Mouse (Mus musculus): ENCODE results near the gene Sec22a. TPM values are rescaled to one million over a fixed set of nuclear protein-coding genes. Genes with fewer than 3 reads are reported as not detected.

The Sec22a gene
- polyA plus RNA-seq, 1 experiment, result 8.2 TPM

DNA sequence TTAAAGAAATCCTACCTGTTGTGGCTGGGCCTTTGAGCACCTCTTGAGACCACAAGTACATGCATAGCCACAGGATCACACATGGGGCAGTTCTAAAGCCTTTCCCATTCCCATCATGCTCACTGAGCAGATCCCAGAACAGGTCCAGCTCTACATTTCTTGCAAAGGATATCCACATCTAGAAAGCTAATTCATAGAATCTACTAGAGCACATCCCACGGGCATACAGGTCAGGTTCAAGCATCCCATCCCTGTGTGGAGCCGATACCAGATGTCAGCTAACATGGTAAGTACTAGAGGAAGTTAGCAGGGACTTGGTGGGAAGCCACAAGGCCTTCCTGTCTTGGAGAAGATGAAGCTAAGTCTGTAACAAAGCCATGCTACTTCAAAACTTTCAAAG, 57.1 kb downstream of the Sec22a start:
- Histone ChIP-seq H3K27me3 (ENCODE audit: control insufficient read depth, insufficient read depth, insufficient read length) (no peaks in the 10 kb centered on the region), H3K79me2 (ENCODE audit: control insufficient read depth, insufficient read depth) (no peaks in the 10 kb centered on the region), H3K4me3 (ENCODE audit: insufficient read depth, poor library complexity, severe bottlenecking) (no peak overlapping the region), H3K36me3 (ENCODE audit: control insufficient read depth, insufficient read depth) (no peaks in the 10 kb centered on the region), H3K79me3 (ENCODE audit: low read depth) (no peaks in the 10 kb centered on the region), H3ac (ENCODE audit: control insufficient read depth, insufficient read length, low read depth) (no peak overlapping the region)
- TF ChIP-seq MAX (IDR thresholded peaks at IDR 0.05) (no peak), FOSL1 (IDR thresholded peaks at IDR 0.05; ENCODE audit: insufficient read depth, low read length, poor library complexity, severe bottlenecking) (no peak), CEBPB (IDR thresholded peaks at IDR 0.05; ENCODE audit: low read depth) (no peak), CTCF (IDR thresholded peaks at IDR 0.05; ENCODE audit: control insufficient read depth, insufficient read depth, insufficient read length) (no peak), MYOD1 (IDR thresholded peaks at IDR 0.05; ENCODE audit: control insufficient read depth, insufficient read length, low read depth) (no peak), MYOG (IDR thresholded peaks at IDR 0.05; ENCODE audit: control insufficient read depth, extremely low read depth, insufficient read length) (no peak), USF1 (IDR thresholded peaks at IDR 0.05; ENCODE audit: low read depth) (no peak)

DNA sequence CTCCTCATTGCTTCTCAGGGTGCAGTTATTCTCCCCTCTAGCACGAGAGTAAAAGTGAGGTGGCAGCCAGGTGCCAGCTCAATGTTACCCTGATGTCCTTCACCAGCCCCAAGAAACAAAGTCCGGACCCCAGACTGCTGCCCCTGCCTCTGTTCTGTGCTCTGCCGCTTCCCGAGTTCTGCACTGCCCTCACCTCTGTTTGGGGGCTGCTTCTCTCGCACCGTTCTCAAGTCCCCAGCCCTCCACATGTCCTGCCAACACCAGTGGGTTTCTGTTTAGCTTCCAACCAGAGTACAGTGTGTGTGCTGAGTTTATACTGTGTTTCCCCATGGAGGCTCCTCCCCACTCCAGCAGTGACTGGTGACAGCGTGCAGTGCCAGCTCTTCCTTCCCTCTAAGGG, 58.5 kb downstream of the Sec22a start:
- Histone ChIP-seq H3K27me3 (ENCODE audit: control insufficient read depth, insufficient read depth, insufficient read length) (no peaks in the 10 kb centered on the region), H3K4me3 (ENCODE audit: insufficient read depth, poor library complexity, severe bottlenecking) (no peak overlapping the region), H3K36me3 (ENCODE audit: control insufficient read depth, insufficient read depth) (no peaks in the 10 kb centered on the region), H3K79me2 (ENCODE audit: control insufficient read depth, insufficient read depth) (no peaks in the 10 kb centered on the region), H3ac (ENCODE audit: control insufficient read depth, insufficient read length, low read depth) (no peak overlapping the region), H3K79me3 (ENCODE audit: low read depth) (no peaks in the 10 kb centered on the region)
- TF ChIP-seq MYOG (IDR thresholded peaks at IDR 0.05; ENCODE audit: control insufficient read depth, extremely low read depth, insufficient read length), result no peak
- TF ChIP-seq CEBPB (IDR thresholded peaks at IDR 0.05; ENCODE audit: low read depth), result no peak
- no peak for TF ChIP-seq CTCF (IDR thresholded peaks at IDR 0.05; ENCODE audit: control insufficient read depth, insufficient read depth, insufficient read length)
- TF ChIP-seq USF1 (IDR thresholded peaks at IDR 0.05; ENCODE audit: low read depth), result no peak
- TF ChIP-seq FOSL1 (IDR thresholded peaks at IDR 0.05; ENCODE audit: insufficient read depth, low read length, poor library complexity, severe bottlenecking), result no peak
- no peak for TF ChIP-seq MYOD1 (IDR thresholded peaks at IDR 0.05; ENCODE audit: control insufficient read depth, insufficient read length, low read depth)
- no peak for TF ChIP-seq MAX (IDR thresholded peaks at IDR 0.05)

DNA sequence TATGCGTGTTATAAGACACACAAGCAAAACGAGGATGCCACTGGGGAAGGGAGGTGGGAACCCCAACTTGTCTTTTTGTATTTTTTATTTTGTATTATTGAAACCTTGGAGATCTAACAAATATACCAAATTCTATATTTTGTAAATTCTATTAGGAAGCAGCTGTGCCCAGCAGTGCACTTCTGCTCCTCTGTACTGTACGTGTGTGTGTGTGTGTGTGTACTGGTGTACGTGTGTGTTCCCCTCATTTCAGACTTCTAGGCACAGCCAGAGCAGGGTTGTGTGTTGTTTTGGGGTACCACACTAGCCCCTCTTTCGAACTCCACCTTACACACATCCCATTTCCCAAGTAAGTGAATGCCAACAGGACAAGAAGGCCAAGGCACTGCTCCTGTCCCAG, 59.3 kb downstream of the Sec22a start:
- no peak for TF ChIP-seq MYOG (IDR thresholded peaks at IDR 0.05; ENCODE audit: control insufficient read depth, extremely low read depth, insufficient read length)
- no peak for TF ChIP-seq MAX (IDR thresholded peaks at IDR 0.05)
- no peak for TF ChIP-seq USF1 (IDR thresholded peaks at IDR 0.05; ENCODE audit: low read depth)
- TF ChIP-seq CEBPB (IDR thresholded peaks at IDR 0.05; ENCODE audit: low read depth), result no peak
- TF ChIP-seq FOSL1 (IDR thresholded peaks at IDR 0.05; ENCODE audit: insufficient read depth, low read length, poor library complexity, severe bottlenecking), result no peak
- TF ChIP-seq CTCF (IDR thresholded peaks at IDR 0.05; ENCODE audit: control insufficient read depth, insufficient read depth, insufficient read length), result no peak
- no peak for TF ChIP-seq MYOD1 (IDR thresholded peaks at IDR 0.05; ENCODE audit: control insufficient read depth, insufficient read length, low read depth)
- Histone ChIP-seq H3K4me3 (ENCODE audit: insufficient read depth, poor library complexity, severe bottlenecking) (no peak overlapping the region), H3K36me3 (ENCODE audit: control insufficient read depth, insufficient read depth) (no peaks in the 10 kb centered on the region), H3K79me2 (ENCODE audit: control insufficient read depth, insufficient read depth) (no peaks in the 10 kb centered on the region), H3K27me3 (ENCODE audit: control insufficient read depth, insufficient read depth, insufficient read length) (no peaks in the 10 kb centered on the region), H3K79me3 (ENCODE audit: low read depth) (no peaks in the 10 kb centered on the region), H3ac (ENCODE audit: control insufficient read depth, insufficient read length, low read depth) (no peak overlapping the region)

DNA sequence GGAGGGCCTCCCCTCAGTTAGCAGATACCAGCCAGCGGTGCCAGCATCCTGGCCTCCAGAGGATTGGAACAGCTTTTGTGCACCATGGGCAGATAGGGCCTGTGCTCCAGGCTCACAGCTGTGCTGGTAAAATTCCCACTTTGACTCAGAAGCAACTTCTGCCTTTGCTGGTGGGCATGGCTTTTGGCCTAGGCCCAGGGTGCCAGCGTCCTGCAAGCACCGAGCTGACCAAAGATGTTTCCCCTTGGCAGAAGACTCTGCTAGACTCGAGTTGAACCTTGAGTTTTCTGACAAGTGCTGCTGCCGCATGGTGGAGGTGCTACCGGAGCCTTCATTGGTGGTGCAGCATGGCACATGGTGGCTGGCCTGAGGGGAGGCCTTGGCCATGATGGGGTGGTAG, 60.0 kb downstream of the Sec22a start:
- no peak for TF ChIP-seq CEBPB (IDR thresholded peaks at IDR 0.05; ENCODE audit: low read depth)
- no peak for TF ChIP-seq MYOG (IDR thresholded peaks at IDR 0.05; ENCODE audit: control insufficient read depth, extremely low read depth, insufficient read length)
- TF ChIP-seq USF1 (IDR thresholded peaks at IDR 0.05; ENCODE audit: low read depth), result no peak
- no peak for TF ChIP-seq FOSL1 (IDR thresholded peaks at IDR 0.05; ENCODE audit: insufficient read depth, low read length, poor library complexity, severe bottlenecking)
- TF ChIP-seq MYOD1 (IDR thresholded peaks at IDR 0.05; ENCODE audit: control insufficient read depth, insufficient read length, low read depth), result no peak
- TF ChIP-seq MAX (IDR thresholded peaks at IDR 0.05), result no peak
- TF ChIP-seq CTCF (IDR thresholded peaks at IDR 0.05; ENCODE audit: control insufficient read depth, insufficient read depth, insufficient read length), result no peak
- Histone ChIP-seq H3K36me3 (ENCODE audit: control insufficient read depth, insufficient read depth) (no peaks in the 10 kb centered on the region), H3ac (ENCODE audit: control insufficient read depth, insufficient read length, low read depth) (no peak overlapping the region), H3K27me3 (ENCODE audit: control insufficient read depth, insufficient read depth, insufficient read length) (no peaks in the 10 kb centered on the region), H3K79me2 (ENCODE audit: control insufficient read depth, insufficient read depth) (no peaks in the 10 kb centered on the region), H3K79me3 (ENCODE audit: low read depth) (no peaks in the 10 kb centered on the region), H3K4me3 (ENCODE audit: insufficient read depth, poor library complexity, severe bottlenecking) (no peak overlapping the region)

DNA sequence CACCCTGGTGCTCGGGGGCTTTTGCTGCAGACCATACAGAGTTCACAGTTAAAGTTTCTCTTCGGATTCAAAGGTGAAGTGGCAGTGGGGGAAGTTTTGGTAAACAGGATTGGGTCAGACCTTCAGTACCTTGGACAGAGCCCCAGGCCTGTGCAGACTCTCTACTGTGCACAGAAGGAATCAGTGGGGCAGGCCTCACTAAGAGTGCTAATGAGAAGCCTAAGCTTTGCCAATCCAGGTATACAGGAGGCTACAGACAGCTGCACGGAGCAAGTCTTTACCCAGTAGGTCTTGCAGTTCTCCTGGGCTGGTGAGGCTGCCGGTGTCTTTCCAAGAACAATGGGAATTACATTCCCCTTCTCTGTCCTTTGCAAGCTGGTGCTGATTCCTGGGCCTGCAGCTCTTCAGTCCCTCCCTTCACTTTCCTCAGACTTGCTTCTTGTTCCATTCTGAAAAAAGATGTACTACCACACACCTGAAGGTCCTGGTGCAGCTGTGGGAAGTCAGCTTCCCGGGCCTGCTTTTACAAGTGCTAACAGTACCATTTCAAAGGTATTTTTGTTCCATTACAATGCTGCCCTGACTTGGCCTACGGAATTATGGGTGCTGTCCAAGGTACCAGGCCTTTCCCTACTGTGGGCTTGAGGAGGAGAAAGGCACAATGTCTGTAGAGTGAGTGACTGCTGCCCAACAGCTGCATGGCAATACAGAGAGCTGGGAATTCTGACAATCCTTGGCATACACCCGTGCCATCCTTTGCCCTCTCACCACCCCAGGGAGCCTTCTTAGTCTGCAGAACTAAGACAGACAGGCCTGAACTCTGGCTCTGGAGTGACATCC, 61.1 kb downstream of the Sec22a start:
- no peak overlapping the region for H3ac ChIP-seq (ENCODE audit: control insufficient read depth, insufficient read length, low read depth)

More for the DNA sequence above, 61.1 kb downstream of the Sec22a start:
- TF ChIP-seq FOSL1 (IDR thresholded peaks at IDR 0.05; ENCODE audit: insufficient read depth, low read length, poor library complexity, severe bottlenecking) (no peak), MYOG (IDR thresholded peaks at IDR 0.05; ENCODE audit: control insufficient read depth, extremely low read depth, insufficient read length) (no peak), USF1 (IDR thresholded peaks at IDR 0.05; ENCODE audit: low read depth) (no peak), MAX (IDR thresholded peaks at IDR 0.05) (no peak), CTCF (IDR thresholded peaks at IDR 0.05; ENCODE audit: control insufficient read depth, insufficient read depth, insufficient read length) (no peak), MYOD1 (IDR thresholded peaks at IDR 0.05; ENCODE audit: control insufficient read depth, insufficient read length, low read depth) (no peak), CEBPB (IDR thresholded peaks at IDR 0.05; ENCODE audit: low read depth) (no peak)
- H3K27me3 ChIP-seq (ENCODE audit: control insufficient read depth, insufficient read depth, insufficient read length), result no peaks in the 10 kb centered on the region
- H3K36me3 ChIP-seq (ENCODE audit: control insufficient read depth, insufficient read depth), result no peaks in the 10 kb centered on the region
- no peak overlapping the region for H3K4me3 ChIP-seq (ENCODE audit: insufficient read depth, poor library complexity, severe bottlenecking)
- H3K79me3 ChIP-seq (ENCODE audit: low read depth), result no peaks in the 10 kb centered on the region
- H3K79me2 ChIP-seq (ENCODE audit: control insufficient read depth, insufficient read depth), result no peaks in the 10 kb centered on the region

Data from C2C12 (cell line).